Mouse (Mus musculus) ovary, postnatal 14 days (tissue): ENCODE data around the gene Morn5.

Experiments used
- DNase-seq: peaks from one replicate; pipeline ENCODE4 v3.0.0; 2022; ENCODE audit warnings: low spot score

The Morn5 gene

DNA sequence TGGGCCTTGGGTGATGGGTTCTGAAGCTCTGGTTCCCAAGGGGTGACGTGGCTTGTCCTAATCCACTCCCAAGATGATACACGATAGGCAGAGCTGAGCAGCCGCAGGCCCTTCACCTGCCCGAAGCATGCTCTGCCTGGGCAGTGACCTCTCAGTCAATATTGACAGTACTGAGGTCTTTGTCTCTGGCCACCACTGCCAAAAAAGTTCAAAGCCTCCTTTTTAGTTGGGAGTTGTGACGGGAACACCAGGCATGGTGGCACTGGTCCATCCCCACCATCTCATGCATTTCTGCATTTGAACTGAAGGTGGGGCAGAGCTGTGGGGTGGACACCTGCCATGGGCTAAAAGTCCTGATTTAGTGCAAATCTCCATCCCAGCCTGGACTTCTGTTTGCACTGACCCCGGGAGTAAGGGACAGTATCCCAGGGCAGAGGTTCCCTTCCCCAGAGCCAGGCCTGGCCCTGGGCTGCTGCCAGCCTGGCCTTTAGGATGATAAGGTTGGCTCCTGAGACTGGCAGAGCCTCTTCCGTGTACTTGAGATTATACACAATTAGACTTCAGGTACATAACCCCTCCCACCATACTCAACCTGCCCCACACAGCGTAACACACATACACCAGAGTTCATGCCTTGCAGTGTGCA is 22.5 kb downstream of the Morn5 start:
- DNase-seq, result no peak

DNA sequence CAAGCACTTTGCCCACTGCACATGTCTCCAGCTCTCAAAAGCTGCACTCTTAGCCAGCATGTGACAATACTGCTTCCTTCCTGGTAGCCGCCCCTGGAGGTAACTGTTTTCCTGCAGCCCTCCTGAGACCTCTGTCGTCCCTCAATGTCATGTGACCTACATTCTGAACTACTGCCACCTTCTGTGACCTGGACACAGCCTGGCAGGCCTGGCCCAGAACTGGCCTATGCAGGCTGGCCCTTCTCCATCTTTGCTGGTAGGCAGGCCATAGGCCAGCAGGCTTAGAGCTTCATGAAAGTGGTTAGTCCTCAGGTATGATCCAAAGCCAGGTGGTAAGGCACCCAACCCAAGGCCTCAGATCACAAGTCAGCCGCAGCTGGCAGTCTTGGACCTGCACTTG is 24.5 kb downstream of the Morn5 start:
- no peak for DNase-seq

DNA sequence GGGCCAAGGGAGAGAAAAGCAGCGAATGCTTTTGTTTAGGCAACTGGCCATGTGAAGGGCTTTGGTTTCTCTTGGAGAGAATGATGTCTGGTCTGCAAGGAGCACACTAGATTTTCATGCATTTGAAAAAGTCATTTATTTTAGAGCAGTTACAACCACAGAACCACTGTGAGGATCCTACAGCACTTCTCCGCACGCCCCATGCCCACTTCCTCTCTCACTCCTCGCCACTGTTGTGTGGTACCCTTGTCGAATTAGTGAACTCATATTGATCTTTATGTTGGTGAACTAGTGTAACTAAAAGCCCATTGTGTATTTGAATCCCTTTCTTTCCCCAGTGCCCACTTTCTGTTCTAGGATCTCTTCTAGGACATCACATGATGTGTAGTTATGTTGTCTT is 26.0 kb downstream of the Morn5 start:
- DNase-seq, result no peak

DNA sequence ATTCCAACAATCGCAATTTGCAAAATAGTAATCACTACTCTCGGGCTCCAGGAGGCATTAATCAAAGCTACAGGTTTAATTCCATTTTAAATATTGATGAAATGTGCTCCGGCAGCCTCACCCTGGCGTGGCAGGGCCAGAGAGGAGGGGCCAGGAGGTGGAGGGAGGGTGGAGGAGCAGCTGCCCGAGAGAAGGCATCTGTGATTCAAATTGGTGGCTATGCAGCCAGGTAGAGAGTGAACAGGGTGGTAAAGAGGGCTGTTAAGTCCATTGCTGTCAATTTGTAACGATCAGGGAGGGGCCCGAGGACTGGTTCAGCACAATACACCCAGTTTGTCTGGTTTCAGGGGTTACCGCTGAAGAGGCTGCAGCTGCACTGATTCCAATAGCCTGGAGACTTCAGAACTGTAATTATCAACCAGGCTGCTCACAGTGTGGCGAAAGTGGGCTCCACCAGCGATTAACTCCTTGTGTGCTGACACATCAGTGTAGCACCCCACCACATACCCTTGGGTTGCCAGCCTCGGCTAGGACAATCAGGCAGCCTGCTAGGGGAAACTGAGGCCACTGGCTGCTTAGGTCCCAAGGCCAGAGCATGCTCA is 28.0 kb downstream of the Morn5 start:
- DNase-seq, result no peak

DNA sequence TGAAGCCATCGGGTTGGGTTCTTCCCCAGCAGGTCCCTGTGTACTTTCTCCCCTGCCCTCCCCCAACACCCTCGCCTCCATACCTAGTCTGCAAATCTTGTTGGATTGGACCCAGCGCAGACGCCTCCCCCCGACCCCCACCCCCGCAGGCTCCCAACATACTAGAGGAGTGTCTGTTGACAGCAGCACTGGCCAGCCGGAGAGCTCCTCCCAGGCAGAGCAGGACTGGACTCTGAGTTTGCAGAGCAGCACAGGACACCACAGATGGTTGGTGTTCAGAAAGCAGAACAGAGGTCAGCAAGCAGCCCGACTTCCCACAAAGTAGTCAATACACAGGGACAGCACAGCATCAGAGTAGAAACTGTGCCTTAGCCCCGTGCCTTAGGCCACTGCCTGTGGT is 32.2 kb downstream of the Morn5 start:
- no peak for DNase-seq

DNA sequence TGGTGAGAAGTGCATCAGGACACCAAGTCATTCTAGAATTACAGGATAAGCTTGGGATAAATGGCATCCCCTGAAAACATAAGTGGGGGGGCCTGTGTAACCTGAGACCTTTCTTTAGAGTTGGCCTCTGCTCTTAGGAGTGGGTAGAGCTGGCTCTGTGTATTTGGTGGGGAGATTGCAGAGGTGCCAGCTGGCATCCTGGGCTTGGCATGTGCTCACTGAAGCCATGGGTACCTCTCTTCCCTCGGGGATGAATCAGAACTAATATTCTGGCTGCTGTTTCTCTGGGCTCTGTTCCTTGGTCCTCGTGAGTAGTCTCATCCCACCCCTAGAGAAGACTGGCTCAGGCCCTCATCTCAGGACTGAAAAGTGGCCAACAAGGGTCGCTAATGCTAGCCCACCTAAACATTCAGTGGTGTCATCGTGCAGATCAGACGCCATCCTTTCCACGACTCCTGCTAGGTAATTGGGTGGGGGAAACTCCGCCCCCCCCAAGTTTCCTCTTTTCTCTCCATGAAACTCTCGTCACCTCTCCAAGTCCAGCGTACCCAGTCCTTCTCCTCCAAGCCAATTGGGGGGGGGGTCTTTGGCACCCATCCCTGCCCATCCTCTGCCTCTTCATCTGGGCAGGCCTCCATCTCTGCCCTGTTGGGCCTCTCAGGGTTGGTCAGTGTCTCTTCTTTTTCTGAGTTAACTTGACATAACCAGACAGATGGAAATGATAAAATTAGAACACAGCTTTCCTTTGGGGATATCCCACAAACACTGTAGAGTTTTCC is 33.7 kb downstream of the Morn5 start:
- no peak for DNase-seq

DNA sequence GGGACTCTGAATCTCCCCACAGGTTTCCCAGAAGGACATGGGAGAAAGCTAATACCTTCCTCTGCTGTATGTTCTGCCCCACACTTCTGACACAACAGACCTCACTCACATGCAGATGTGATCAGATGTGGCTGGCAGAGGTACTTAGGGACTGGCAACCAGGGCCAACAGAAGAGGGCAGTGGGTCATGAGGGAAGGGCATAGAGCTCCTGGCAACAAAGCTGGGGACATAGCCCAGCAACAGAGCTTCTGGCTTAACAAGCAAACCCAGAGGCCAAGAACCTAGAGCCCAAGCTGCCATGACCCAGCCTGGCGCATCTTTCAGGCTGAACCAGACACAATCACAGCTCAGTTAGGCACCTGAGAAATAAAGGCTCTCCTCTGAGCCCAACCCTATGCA is 35.8 kb downstream of the Morn5 start:
- DNase-seq, result no peak

DNA sequence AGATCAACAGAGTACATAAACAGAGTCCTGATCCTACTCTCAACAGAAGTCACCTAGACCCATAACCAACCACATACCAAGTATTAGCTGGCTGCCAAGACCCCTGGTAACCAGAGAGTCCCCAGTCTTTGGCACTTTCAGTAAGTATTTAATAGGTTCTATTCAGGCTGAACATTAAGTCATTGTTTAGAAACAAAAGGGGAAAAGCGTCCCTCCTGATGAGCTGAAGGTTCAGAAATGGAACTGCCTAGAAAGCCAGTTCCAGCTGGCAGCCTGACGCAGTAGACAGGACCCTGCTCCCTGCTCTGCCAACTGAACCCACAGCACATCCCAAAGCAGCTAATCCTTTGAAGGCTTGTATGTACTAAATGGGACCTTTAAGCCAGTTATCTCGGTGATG is 39.9 kb downstream of the Morn5 start:
- no peak for DNase-seq

DNA sequence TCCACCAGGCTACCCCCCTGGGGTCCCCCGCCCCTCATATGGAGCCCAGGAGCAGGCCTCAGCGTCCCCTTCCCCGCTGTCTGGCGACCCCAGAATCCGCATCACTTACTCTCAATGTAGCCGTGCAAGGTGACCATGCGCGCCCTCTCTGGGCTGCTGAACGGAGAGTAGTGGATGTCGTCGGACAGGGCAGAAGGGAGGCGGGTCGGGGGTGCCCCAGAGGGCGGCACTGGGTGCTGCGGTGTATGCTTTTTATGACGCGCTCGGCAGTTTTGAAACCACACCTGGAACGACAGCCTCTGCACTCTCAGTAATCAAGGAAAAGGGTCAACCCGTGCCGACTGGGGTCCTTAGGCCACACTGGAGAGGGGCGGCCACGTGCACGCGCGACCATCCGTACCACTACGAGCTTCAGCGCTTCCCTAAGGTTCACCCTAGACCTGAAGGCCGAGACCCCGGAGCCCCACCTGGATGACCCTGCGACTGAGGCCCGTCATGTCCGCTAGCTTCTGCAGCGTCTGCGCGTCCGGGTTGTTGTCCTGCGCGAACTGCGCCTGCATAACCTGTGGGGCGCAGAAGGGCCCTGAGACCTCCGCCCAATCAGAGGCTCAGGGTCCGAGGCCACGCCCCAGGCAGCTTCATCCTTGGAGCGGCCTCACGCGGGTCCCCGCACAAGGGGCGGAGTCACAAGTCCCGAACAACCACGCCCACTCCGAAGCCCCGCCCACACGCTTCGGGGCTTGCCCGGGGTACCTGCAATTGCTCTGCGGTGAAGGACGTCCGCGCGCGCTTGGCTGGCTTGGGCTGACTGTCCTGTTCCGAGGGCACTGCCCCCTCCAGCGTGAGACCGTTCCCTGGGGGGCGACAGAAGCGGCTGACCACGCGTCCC is 41.8 kb downstream of the Morn5 start:
- peak; percentile 18 for DNase-seq

DNA sequence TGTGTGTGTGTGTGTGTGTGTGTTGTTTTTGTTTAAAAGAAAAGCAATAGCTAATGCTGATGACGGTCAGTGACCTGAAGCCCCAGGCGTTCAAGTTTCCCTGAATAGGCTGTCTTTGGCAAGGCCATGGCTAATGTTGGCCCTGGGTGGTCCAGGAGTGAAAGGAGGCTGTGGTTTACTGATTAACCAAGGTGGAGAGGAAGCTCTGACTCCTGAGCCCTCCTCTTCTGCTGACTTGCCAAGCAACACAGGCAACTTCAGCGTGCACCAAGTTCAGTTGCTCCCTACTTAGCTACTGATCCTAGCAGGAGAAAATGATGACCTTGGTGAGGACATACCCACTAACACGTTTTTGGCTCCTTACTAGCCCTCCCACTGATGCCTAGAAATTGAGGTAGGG is 43.5 kb downstream of the Morn5 start:
- no peak for DNase-seq

DNA sequence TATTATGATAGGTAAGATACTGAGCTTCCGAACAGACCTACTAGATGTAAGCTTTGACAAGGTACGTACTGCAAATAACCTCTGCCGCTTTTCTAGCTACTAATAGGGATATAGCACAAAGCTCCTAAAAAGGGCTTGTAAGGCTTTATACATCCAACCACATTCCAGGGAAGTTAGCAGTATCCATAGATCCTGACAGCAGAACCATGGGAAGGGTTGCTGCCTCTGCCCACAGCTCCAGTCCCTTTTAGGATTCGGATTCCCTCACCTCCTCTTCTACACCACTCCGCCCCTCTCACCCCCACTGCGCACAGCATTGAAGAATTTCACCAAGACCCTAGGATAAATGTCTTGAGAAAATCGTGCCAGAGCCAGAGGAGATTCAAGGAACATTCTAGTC is 44.0 kb downstream of the Morn5 start:
- no peak for DNase-seq

DNA sequence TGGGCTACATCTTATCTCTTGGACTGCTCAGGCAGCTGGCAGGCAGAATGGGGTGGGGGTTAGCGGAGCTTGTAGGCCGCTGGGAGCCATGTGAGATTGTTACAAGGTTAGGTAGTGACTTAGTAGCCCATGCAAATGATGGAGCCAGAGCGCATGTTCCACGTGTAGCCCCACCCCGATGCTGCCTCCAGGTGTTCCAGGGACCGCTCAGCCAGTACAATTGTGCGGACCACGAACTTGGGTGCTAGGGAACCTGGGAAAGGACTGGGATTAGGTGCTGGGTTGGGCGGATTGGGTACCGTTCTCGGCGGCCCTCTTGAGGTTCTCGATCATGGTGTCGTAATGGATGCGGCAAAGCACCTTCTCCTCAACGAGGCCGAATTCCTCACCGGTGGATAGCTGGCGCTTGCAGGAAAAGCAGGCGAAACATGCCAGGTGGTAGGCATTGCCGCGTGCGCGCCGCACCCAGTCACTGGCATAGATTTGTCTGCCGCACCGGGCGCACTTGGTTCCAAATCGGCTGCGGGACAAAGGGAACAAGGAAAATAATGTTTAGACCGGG is 44.7 kb downstream of the Morn5 start:
- DNase-seq, result no peak

DNA sequence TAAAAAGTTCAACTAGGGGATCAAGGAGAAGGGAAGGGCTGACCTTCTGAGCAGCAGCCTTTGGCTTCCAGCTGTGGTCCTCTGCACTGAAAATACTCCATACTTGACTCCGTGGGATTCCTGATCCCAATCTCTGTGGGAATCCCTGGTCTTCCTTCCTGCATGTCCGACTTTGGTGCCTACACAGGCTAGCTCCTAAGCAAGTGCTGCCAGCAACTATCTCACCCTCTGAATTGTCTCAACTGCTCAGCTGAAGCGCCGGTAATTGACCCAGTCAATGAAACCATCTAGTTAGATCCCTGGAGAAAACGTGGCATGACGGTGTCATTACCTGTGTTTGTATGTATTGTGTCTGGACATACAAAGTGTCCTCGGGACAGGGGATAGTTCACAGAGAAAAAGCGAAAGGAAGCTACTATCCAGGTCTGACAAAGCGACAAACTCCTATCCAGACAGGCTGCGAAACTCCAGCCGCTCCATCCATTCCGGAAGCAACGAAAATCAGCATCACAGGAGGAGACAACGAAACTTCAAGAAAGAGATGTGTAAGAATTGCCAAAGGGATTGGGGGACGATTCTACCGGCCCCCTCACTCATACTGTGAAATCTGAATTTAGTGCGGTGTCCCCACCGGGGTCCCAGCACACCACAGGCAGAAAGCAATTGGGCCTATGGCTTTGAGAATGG is 48.0 kb downstream of the Morn5 start:
- DNase-seq, result no peak

DNA sequence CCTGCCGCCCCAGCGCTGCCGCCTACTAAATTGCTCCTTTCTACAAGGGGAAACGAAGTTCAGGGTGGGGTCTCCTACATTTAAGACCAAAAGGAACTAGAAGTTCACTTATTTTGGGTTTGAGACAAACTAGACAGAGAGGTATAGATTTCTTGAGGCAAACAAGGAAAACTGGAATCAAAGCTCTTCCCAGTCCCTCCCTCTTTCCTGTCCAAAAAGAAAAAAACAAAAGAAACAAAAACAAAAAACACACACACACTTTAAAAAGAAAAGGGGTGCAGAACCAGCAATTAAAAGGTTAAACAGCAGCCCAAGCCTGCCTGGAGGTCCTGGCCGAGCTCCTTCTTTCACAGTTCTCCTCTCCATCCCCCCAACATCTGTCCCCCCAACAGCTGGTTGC is 48.8 kb downstream of the Morn5 start:
- DNase-seq, result no peak

DNA sequence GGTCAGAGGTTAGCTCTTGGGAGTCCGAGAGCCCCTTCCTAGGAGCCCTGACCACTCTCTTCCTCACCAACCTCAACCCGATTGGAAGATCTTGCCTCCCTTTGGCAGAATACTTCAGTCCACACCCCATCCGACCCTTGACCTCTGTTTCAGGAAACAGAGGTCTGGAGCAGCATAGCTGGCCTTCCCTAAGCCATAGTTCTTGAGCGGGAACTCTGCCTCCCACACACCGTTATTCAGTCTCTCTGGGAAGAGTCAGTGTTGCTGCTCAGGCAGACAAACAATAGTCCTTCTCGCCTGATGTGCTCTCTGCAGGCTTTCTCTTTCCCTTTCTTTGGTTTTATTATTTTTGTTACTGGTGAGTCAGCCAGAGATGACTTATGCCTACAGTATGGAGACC is 50.5 kb downstream of the Morn5 start:
- DNase-seq, result no peak

DNA sequence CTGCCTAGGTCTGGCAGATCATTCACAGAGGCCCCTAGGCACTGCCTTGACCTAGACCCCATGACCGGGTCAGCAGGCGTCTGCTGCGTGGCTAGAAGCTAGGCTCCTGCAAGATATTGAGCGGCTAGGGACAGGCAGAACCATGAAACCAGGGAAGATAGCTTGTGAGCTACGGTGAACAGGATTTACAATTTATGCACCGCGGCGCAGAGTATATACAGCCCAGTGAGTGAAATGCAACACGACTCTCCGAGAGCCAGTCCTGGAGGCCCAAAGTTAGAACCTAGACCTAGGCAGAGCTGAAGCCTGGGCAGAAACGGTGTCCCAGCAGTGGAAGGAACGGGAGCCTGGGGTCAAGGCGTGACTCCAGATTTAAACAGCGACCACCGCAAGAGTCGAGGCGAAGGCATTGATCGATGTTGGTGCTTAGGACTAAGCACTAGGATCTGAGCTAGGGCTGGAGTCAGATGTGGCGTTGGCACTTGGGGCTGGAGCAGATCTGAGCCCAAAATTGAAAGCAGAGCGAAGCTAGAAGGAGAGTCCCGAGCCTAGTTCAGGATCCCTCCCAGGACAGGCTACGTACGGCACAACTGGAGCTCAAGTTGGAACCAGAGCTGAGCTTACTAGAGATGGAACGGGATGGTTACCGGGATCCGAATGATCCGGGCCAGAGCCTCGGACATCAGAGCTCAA is 52.8 kb downstream of the Morn5 start:
- DNase-seq, result no peak

DNA sequence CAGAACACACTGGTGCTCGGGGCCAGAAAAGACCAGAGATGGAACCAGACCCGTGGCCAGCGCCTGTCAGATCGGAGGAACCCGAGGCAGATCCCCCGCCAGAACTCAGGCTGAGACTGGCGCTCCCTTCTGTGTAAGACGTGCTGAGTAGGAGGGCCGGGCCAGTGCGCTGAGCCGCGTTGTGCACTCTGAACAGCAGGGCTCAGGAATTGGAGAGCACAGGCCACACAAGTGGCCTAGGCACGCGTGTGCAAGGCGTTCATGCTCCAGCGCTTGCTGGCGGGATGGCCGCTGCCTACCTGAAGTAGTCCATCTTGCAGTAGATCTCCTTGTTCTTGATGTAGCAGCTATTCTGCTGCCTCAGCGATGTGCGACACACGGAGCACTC is 53.3 kb downstream of the Morn5 start:
- DNase-seq, result no peak

DNA sequence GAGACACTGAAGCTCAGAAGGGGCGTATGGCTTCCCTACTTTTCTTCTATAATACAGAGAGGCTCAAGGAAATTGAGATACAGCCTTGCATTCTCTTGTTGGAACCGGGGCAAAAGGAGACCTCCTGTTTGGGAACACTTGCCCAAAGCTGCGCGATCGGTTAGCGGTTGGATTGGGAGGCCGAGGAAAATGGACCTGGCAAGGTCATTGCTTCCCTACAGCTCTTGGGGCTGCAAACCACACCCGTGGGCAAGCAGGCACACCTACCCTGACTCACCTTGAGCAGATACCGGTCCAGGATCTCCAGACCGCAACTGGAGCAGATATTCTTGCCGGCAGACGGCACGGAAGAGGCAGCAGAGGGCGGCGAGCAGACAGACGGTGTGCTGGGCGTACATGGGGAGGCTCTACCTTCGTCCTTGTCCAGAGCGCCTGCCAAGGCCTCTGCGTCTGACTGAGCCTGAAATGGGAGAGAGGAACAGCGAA is 53.9 kb downstream of the Morn5 start:
- DNase-seq, result no peak

DNA sequence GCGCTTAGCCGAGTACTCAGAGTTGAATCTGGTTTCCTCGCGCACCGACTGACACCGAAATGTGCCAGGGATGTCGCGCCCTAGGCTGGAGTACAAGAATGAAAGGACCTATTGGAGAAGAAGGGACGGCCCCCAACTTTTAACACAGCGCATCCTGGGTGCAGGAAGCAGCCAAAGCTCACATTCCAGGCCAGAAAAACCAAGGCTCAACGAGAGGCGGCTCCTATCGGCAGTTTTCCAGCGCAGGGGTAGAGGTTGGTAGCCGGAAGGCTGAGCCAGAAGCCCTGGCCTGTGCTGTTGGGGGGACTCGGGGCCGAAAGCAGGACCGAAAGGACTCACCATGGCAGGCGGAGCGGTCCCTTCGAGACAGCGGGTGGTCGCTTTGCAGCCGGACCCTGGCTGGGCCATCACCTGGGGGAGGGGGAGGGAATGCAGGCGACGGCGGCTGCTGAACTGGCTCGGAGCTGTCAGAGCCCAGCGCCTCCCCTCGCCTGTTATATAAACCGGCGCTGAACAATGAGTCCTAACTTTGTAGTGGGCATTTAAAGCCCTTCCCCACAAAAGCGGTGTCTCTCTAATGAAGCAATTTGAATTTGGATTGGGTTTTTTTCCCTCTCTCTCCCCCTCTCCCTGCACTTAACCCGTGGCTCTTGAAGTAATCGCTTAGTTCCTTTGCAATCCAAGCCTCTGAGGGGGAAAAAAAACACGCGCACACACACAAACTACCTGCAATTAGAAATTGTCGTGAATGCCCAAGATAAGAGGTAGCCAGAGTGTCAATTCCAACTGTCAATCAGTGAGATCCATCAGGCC is 54.5 kb downstream of the Morn5 start:
- DNase-seq, result no peak

DNA sequence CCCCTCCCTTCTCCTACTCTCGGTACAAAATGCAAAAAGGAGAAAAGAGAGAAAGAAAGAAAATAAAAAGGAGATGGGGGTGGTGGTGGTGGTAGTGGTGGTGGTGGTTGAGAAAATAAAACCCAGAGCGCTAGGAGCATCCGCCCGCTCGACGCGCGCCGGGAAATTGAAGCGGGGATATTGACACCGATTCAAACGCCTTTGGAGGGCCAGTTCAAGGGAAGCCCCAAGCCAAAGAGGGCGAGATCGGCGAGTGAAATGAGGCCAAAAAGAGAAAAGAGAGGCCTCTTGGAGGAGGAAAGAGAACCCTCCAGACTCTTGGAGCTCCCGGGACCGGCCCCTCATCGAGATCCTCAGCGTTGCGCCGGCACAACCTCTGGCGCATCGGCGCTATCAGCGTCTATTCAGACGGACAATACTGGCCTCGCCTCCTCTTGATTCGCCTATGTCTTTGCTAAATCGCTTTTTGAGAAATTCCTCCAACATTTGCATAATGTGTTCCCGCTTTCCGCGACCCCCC is 55.2 kb downstream of the Morn5 start:
- no peak for DNase-seq
